Mouse (Mus musculus): ENCODE results near the gene Selenoo.

Selenoo gene

GRCm38 (mm10) chr15:89075478-89076147 lies 13.3 kb upstream of the Selenoo start:
- DNase-seq (ENCODE audit: low read depth, low spot score): peak; percentile 77

DNA sequence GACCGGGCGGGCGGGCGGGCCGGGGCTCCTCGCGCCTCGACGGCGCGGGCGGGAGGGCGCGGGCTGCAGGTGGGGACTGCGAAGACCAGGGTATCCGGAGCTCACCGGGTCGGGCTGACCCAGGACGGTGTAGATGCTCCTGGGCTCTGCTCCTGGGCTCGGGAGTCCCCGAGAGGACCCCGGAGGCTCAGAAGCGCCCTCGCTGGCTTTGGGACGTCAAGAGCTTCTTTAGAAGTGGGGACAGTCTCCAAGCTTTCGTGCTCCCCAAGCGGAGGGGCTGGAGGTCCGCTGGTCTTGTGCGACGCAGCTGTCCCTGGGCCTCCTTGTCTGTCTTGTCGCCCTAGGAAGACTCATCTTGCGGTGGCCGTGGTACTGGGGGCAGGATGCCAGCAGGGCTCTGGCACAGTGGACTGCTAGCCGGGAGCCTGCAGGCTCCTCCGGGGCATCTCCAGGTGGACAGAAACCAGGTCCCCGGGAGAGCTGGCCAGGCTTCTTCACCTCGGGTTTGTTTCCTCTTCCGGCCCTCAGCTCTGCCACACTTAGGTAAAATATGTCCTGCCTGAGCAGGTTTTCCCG lies 12.6 kb upstream of the Selenoo start:
- DNase-seq (ENCODE audit: low read depth, low spot score): peak; percentile 55

GRCm38 (mm10) chr15:89078208-89078836 lies 10.6 kb upstream of the Selenoo start:
- peak; percentile 35 for DNase-seq (ENCODE audit: low read depth, low spot score)

GRCm38 (mm10) chr15:89083906-89084305 lies 5.0 kb upstream of the Selenoo start:
- DNase-seq (ENCODE audit: low read depth, low spot score): no peak

DNA sequence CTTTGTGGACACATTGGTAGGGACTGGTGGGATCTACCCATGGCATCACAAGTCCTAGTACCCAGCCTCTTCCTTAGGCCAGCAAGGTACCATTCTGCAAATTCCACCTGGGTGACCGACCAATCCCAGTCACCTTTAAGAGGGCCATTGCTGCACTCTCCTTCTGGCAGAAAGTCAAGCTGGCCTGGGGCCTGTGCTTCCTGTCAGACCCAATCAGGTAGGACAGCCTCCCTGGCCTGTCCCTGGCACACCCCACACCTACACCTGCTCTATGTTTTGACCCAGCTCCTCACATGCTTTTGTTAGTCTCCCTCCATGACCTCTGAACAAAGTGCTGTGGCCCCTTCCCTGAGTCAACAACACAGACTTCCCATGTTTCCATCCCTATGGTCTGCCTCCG lies 4.1 kb upstream of the Selenoo start:
- DNase-seq (ENCODE audit: low read depth, low spot score): no peak

DNA sequence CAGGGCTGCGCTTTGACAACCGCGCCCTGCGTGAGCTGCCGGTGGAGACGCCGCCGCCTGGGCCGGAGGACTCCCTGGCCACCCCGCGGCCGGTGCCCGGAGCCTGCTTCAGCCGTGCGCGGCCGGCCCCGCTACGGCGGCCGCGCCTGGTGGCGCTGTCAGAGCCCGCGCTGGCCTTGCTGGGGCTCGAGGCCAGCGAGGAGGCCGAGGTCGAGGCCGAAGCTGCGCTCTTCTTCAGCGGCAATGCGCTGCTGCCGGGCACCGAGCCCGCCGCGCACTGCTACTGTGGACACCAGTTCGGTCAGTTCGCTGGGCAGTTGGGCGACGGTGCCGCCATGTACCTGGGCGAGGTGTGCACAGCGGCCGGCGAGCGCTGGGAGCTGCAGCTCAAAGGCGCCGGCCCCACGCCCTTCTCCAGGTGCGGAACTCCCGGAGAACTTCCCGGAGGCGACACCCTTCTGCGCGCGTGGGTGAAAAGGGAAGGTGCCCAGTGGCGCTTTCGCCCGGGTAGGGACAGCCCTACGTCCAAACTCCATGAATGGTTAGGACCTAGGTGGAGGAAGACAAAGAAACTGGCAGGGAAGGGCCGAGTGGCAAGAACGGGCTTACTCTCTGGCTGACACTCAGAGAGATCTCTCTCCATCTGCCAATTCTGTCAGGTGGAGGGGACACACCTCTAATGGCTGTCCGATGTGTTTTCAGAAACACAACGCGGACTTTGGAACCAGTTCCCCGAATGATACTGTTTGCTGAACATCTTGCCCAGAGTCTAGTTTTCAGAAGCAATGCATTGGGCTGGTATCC lies 566 bp downstream of the Selenoo start:
- DNase-seq (ENCODE audit: low read depth, low spot score): peak; percentile 24

DNA sequence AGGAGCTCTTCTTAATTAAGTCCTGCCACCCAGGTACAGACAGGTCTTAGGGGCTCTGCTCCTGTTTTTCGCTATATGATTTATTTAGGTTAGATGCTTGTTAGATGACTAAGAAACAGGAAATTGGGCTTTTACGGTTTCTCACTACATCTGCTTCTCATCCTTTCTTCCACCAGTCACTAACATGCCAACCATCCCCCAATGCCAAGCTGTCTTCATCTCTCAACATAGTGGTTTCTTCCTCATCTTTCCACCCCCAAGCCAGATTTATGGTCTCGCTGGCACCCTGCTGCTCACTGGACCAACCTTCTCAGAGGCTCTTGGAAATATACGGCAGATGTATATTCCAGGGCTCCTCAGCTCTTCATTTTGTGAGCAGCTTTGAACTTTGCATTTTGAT lies 1.8 kb downstream of the Selenoo start:
- peak; percentile 74 for DNase-seq (ENCODE audit: low read depth, low spot score)

- DNase-seq (ENCODE audit: low read depth, low spot score): no peak
These were observed 3.3 kb downstream of the Selenoo start for GRCm38 (mm10) chr15:89092181-89092580.

GRCm38 (mm10) chr15:89097450-89097849 lies 8.6 kb downstream of the Selenoo start:
- no peak for DNase-seq (ENCODE audit: low read depth, low spot score)

DNA sequence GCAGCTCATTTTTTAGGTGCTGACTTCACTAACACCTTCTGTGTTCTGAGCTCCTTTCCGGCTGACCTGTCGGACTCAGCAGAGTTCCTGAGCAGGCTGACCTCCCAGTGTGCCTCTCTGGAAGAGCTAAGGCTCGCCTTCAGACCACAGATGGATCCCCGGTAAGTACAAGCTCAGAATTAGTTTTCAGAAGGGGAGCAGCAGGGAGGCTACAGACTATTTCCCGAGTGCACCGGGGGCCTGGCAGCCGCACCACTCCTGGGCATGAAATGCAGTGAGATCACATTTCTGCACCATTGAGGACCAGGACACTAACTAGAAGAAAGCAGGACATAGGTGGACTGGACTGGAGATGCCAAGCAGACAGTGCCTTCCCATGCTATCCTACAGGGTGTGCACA lies 9.7 kb downstream of the Selenoo start:
- DNase-seq (ENCODE audit: low read depth, low spot score): no peak

GRCm38 (mm10) chr15:89100823-89101222 lies 11.9 kb downstream of the Selenoo start:
- DNase-seq (ENCODE audit: low read depth, low spot score): no peak

DNA sequence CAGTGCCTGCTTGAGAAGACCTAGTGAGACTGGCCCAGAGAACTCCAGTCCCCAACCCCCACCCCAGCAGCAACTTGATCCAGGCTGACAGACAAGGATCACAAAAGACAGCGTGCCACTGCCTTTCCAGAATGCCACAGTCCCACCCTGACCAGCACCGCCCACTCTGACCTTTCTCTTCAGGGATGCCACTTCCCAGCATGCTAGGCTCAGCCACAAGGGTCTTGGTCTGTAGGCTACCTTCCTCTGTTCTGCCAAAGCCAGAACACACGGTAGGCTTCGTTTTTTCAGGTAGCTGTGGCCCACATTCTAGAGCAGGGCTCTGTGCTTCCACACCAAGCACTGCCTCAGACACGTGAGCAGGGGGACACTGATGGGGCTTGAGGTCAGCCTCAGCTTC lies 13.8 kb downstream of the Selenoo start:
- DNase-seq (ENCODE audit: low read depth, low spot score): no peak

DNA sequence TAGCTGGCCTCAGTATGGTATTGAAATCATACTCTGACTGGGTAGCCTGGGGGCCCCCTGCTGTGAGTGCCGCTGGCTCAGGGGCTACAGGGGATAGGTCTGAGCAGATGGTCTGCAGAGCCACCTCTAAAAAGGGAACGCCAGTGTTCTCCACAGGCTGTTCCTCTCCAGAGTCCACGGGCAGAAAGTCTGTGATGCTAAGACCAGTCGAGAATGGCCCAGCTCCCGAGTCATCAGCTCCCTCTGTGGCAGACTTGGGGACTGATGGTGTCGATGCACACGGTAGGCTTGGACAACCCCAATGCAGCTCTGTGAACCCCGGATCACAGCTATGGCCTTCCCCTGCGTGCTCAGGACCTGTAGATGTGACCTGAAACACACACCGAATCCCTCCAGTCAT lies 15.0 kb downstream of the Selenoo start:
- DNase-seq (ENCODE audit: low read depth, low spot score): no peak

GRCm38 (mm10) chr15:89104425-89104824 lies 15.5 kb downstream of the Selenoo start:
- no peak for DNase-seq (ENCODE audit: low read depth, low spot score)

DNA sequence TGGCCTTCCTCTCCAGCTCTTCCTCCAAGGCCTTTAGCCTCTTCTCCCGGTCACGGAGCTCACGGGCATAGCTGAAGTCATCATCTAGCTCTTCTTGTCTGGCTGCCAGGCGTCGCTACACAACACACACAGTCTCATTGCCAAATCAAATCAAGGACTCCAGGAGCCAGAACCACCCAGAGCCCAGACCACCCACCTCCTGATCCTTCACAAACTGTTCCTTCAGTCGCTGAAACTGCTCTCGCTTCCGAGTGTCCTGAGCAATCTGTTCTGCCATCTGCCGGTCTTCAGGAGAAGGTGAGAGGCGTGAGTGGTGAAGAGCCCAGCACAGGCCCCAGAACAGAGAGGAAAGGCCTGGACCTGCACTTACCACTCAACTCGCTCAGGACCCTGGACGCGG lies 17.2 kb downstream of the Selenoo start:
- no peak for DNase-seq (ENCODE audit: low read depth, low spot score)

- no peak for DNase-seq (ENCODE audit: low read depth, low spot score)
These were observed 18.1 kb downstream of the Selenoo start for GRCm38 (mm10) chr15:89106976-89107375.

DNA sequence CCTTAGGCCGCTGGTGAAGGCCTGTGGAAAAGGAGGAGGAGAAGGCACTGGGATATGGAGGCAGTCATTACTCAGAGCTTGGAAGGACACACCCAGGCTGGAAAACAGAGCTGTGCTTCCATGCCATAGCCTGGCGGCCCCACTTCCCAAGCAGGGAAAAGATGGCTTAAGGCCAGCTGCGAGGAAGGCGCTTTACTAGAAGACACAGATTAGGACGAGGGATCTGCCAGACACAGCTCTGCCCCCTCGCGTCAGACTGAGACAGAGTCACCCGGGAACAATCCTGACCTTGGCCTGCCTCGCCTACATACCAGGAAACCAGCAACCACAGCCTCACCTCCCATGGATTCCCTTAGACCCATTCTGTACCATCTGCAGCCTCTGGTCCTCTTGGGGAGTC lies 21.3 kb downstream of the Selenoo start:
- DNase-seq (ENCODE audit: low read depth, low spot score): peak; percentile 86

GRCm38 (mm10) chr15:89118007-89118406 lies 29.1 kb downstream of the Selenoo start:
- DNase-seq (ENCODE audit: low read depth, low spot score): no peak

DNA sequence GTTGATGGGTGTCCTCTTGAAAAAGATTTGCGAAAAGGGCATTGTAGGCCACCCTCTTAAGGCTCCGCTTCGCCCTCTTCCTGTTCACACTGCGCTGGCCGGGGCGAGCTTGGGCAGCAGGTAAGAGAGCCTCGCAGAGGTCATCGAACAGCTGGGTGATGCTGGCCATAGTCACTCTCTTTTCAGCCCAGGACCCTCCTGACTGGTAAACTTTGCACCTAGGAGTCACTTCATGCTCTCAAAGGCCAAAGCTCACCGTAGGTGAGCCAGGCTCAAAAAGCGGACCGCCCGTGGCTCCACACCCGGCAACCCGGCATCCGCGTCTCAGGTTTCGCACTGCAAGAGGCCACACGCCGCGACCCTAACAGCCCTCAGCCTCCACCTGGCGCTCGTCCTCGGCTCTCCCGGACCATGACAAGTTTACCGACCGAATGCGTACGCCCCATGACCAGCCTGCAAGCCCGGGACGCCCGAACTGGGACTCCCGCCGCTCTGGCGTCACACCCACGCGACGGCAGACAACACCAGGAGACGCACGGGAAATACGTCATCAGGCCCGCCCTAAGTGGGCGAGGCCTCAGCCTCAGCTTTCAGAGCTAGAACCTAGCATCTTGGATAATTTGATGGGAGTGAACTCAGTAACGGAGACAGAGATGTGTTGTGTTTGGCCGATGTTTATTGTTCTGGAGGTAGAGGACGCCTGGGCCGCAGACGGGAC lies 33.9 kb downstream of the Selenoo start, which contains the start of gene Tubgcp6:
Tubgcp6 (minus strand) TSS at position 464 of the 718 bp plus-strand sequence.
- DNase-seq (ENCODE audit: low read depth, low spot score): peak; percentile 95

- peak; percentile 15 for DNase-seq (ENCODE audit: low read depth, low spot score)
These were observed 34.7 kb downstream of the Selenoo start for GRCm38 (mm10) chr15:89123595-89123994.

- DNase-seq (ENCODE audit: low read depth, low spot score): no peak
These were observed 35.4 kb downstream of the Selenoo start for GRCm38 (mm10) chr15:89124312-89124711.

- DNase-seq (ENCODE audit: low read depth, low spot score): no peak
These were observed 36.5 kb downstream of the Selenoo start for GRCm38 (mm10) chr15:89125351-89125750.

Measured in 3T3-L1 (cell line).